Mouse (Mus musculus): ENCODE measurements around the gene C1qtnf6. TPM values are rescaled to one million over a fixed set of nuclear protein-coding genes. Genes with fewer than 3 reads are reported as not detected.

The C1qtnf6 gene
- total and polyA plus RNA-seq, 2 experiments from 2014 or later, result 4.0 to 10.2 TPM

- DNase-seq, result no peak
- H3K4me1 ChIP-seq (ENCODE audit: insufficient read depth), result no peaks in the 10 kb centered on the region
These were observed 36.4 kb upstream of the C1qtnf6 start for GRCm38 (mm10) chr15:78567608-78568120.

GRCm38 (mm10) chr15:78564764-78565435, 33.7 kb upstream of the C1qtnf6 start:
- Histone ChIP-seq H3K4me1 (ENCODE audit: insufficient read depth) (no peaks in the 10 kb centered on the region), H3K9me3 (ENCODE audit: low read length) (no peaks in the 10 kb centered on the region), H3K36me3 (ENCODE audit: insufficient read depth) (no peaks in the 10 kb centered on the region), H3K4me3 (ENCODE audit: low read depth, low read length) (no peak overlapping the region), H3K27ac (ENCODE audit: low read depth, low read length) (no peak overlapping the region), H3K27me3 (ENCODE audit: insufficient read depth, low read length) (no peaks in the 10 kb centered on the region), H3K9ac (no peak overlapping the region), H3K4me2 (ENCODE audit: low read depth) (no peak overlapping the region)
- no peak for DNase-seq
- 72% methylated on average over 11 of the region's 11 CpGs for WGBS
- ATAC-seq, result no peak
- TF ChIP-seq CTCF (IDR thresholded peaks at IDR 0.05; ENCODE audit: low read depth), result no peak

More at GRCm38 (mm10) chr15:78567608-78568120, 36.4 kb upstream of the C1qtnf6 start:
- Histone ChIP-seq H3K9ac (no peak overlapping the region), H3K27me3 (ENCODE audit: insufficient read depth, low read length) (no peaks in the 10 kb centered on the region), H3K4me3 (ENCODE audit: low read depth, low read length) (no peak overlapping the region), H3K4me2 (ENCODE audit: low read depth) (no peak overlapping the region), H3K27ac (ENCODE audit: low read depth, low read length) (no peak overlapping the region), H3K36me3 (ENCODE audit: insufficient read depth) (no peaks in the 10 kb centered on the region), H3K9me3 (ENCODE audit: low read length) (no peaks in the 10 kb centered on the region)
- no peak for TF ChIP-seq CTCF (IDR thresholded peaks at IDR 0.05; ENCODE audit: low read depth)
- ATAC-seq, result no peak
- 77% methylated on average over 9 of the region's 9 CpGs for WGBS

GRCm38 (mm10) chr15:78563937-78564336, 32.7 kb upstream of the C1qtnf6 start:
- no peaks in the 10 kb centered on the region for H3K27me3 ChIP-seq (ENCODE audit: insufficient read depth, low read length)
- ATAC-seq, result no peak
- TF ChIP-seq CTCF (IDR thresholded peaks at IDR 0.05; ENCODE audit: low read depth), result no peak
- H3K27ac ChIP-seq (ENCODE audit: low read depth, low read length), result no peak overlapping the region
- DNase-seq, result no peak
- no peak overlapping the region for H3K9ac ChIP-seq
- H3K4me1 ChIP-seq (ENCODE audit: insufficient read depth), result no peaks in the 10 kb centered on the region
- WGBS, result 78% methylated on average over 5 of the region's 5 CpGs
- no peaks in the 10 kb centered on the region for H3K9me3 ChIP-seq (ENCODE audit: low read length)
- no peaks in the 10 kb centered on the region for H3K36me3 ChIP-seq (ENCODE audit: insufficient read depth)
- no peak overlapping the region for H3K4me2 ChIP-seq (ENCODE audit: low read depth)
- no peak overlapping the region for H3K4me3 ChIP-seq (ENCODE audit: low read depth, low read length)

GRCm38 (mm10) chr15:78563344-78563743, 32.1 kb upstream of the C1qtnf6 start:
- Histone ChIP-seq H3K36me3 (ENCODE audit: insufficient read depth) (no peaks in the 10 kb centered on the region), H3K9me3 (ENCODE audit: low read length) (no peaks in the 10 kb centered on the region), H3K9ac (no peak overlapping the region), H3K4me3 (ENCODE audit: low read depth, low read length) (no peak overlapping the region), H3K4me1 (ENCODE audit: insufficient read depth) (no peaks in the 10 kb centered on the region), H3K27me3 (ENCODE audit: insufficient read depth, low read length) (no peaks in the 10 kb centered on the region), H3K4me2 (ENCODE audit: low read depth) (no peak overlapping the region), H3K27ac (ENCODE audit: low read depth, low read length) (no peak overlapping the region)
- DNase-seq, result no peak
- WGBS, result 97% methylated on average over 3 of the region's 3 CpGs
- TF ChIP-seq CTCF (IDR thresholded peaks at IDR 0.05; ENCODE audit: low read depth), result no peak
- no peak for ATAC-seq

GRCm38 (mm10) chr15:78559141-78559979, 28.1 kb upstream of the C1qtnf6 start:
- no peak for DNase-seq
- no peak overlapping the region for H3K9ac ChIP-seq
- H3K4me3 ChIP-seq (ENCODE audit: low read depth, low read length), result no peak overlapping the region
- H3K4me2 ChIP-seq (ENCODE audit: low read depth), result no peak overlapping the region
- H3K27me3 ChIP-seq (ENCODE audit: insufficient read depth, low read length), result no peaks in the 10 kb centered on the region
- no peak overlapping the region for H3K27ac ChIP-seq (ENCODE audit: low read depth, low read length)
- H3K4me1 ChIP-seq (ENCODE audit: insufficient read depth), result no peaks in the 10 kb centered on the region
- WGBS, result 60% methylated on average over 11 of the region's 11 CpGs
- H3K9me3 ChIP-seq (ENCODE audit: low read length), result no peaks in the 10 kb centered on the region
- TF ChIP-seq CTCF (IDR thresholded peaks at IDR 0.05; ENCODE audit: low read depth), result no peak
- H3K36me3 ChIP-seq (ENCODE audit: insufficient read depth), result no peaks in the 10 kb centered on the region
- no peak for ATAC-seq

- Histone ChIP-seq H3K27ac (ENCODE audit: low read depth, low read length) (no peak overlapping the region), H3K4me1 (ENCODE audit: insufficient read depth) (no peaks in the 10 kb centered on the region), H3K4me2 (ENCODE audit: low read depth) (no peak overlapping the region), H3K36me3 (ENCODE audit: insufficient read depth) (no peaks in the 10 kb centered on the region), H3K9me3 (ENCODE audit: low read length) (0 out of 2 replicates have a peak, but pooled peaks cover 7% of the 10 kb centered on the region), H3K27me3 (ENCODE audit: insufficient read depth, low read length) (no peaks in the 10 kb centered on the region), H3K9ac (no peak overlapping the region), H3K4me3 (ENCODE audit: low read depth, low read length) (no peak overlapping the region)
- TF ChIP-seq CTCF (IDR thresholded peaks at IDR 0.05; ENCODE audit: low read depth), result no peak
- no peak for ATAC-seq
- DNase-seq, result no peak
- WGBS, result 68% methylated on average over 10 of the region's 10 CpGs
These were observed 26.7 kb upstream of the C1qtnf6 start for GRCm38 (mm10) chr15:78557693-78558535.
